Mouse (Mus musculus) lung, adult 2 months (tissue): ENCODE measurements around the gene Cfap299.

Experiments
- CTCF ChIP-seq: fragments of 200-500 bp; IDR thresholded peaks from 2 replicates; pipeline ENCODE4 v1.5.1; 2011; ENCODE audit warnings: mild to moderate bottlenecking, low read length, control low read depth; ENCODE audit not compliant: insufficient read depth
- POLR2A ChIP-seq: fragments of 200-500 bp; IDR thresholded peaks from 2 replicates; pipeline ENCODE4 v1.6.1; 2011; ENCODE audit warnings: low read depth, mild to moderate bottlenecking, control low read depth, low read length, borderline replicate concordance; ENCODE audit errors: extremely low read depth

- no peak for TF ChIP-seq POLR2A
- TF ChIP-seq CTCF = no peak
Measured at GRCm38 (mm10) chr5:98568481-98568880, 239.4 kb downstream of the Cfap299 start.
